Mouse (Mus musculus) kidney, adult 2 months (tissue): Measurements from ENCODE around the gene Eps15.

Experiments
- CTCF ChIP-seq: fragments of 200-500 bp; conservative IDR thresholded peaks from 2 replicates; pipeline ENCODE4 v1.5.1; 2011; ENCODE audit warnings: low read depth, mild to moderate bottlenecking, control low read depth, low read length, moderate library complexity, mixed read lengths; ENCODE audit not compliant: insufficient read depth, insufficient read length
- POLR2A ChIP-seq: fragments of 200-500 bp; IDR thresholded peaks from one replicate; pipeline ENCODE4 v1.6.1; 2011; ENCODE audit warnings: low read depth, low read length, control low read depth

GRCm38 (mm10) chr4:109273586-109274240, 6.4 kb upstream of the Eps15 start:
- no peak for TF ChIP-seq POLR2A
- TF ChIP-seq CTCF, result no peak
